Mouse (Mus musculus) kidney, adult 8-10 months (tissue): ENCODE data around the gene Dclre1b.

Experiments used
- DNase-seq, 2 experiments: peaks; one replicate each; pipeline ENCODE4 v3.0.0; 2022

Gene Dclre1b

DNA sequence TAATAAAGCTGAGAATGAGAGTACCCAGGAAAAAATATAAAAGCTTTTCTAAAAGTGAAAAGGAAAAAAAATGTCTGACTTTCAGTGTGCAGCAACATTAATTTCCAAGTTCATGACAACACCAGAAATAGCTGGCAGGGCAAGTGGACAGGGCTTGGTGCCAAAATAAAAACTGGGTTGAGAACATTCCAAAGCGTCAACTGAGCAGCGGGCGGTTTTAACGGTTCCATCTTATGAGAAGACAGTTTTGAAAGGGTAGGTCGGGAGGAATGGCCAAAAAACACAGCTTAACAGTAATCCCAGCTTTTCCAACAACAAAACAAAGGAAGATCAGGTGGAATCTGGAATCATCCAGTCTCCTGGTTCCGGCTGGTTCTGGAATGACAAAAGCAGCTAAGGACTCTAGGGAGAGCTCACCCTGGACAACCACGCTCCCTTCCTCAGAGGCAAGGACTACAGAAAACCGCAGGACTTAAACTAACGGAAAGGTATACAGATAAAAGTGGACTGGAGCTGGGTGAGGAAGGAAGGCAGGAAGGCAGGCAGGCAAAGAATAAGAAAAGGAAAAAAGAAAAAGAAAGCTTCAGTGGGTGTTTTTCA, 37.6 kb downstream of the Dclre1b start:
- peak; percentile 83 to 88 for DNase-seq

DNA sequence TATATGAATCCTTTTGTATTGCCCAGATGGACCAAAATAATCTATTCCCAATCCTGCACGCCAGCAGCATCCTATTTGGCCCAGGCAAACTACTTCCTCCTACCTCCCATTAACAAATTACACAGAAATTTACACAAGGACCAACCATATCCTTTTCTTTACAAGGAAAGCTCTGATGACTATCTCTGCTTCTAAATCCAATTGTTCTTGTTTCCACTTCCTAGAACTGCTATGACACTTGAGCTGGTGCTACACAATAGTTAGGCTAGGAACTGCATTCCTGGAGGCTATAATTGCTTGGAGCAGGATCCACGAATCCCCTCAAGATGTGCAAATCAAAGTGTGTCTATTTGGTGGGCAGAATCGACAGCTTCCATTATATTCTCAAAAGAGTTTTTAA, 42.5 kb downstream of the Dclre1b start:
- DNase-seq = no peak

DNA sequence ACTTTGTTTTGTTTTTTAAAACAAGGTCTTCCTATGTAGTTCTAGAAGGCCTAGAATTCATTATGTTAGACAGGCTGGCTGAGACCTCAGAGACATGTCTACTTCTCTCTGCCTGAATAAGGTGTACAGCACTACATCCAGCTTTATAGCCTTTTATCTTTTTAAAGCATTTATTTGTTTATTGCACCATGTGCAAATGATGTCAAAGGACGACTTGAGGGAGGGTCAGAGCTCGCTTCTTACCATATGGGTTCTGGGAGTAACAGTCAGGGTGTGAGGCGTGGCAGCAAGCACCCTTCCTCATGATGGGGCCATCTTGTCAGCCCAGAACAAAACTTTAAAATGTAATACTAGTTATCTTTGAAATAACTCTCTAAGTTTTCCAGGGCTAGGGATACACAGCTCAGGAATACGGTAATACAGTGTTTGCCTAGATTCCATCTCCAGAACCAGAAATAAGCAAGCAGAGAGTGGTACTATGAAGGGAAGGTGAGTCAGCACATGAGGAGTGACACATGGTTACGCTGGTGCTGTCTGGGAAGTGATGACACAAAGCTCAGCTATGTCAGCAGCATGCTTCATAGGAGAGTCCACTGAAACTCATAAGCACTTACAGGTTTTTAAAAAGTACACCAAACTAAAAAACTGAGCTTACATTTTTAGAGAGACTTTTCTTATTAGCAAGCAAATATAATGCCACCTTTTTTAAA, 49.8 kb downstream of the Dclre1b start:
- DNase-seq = no peak

DNA sequence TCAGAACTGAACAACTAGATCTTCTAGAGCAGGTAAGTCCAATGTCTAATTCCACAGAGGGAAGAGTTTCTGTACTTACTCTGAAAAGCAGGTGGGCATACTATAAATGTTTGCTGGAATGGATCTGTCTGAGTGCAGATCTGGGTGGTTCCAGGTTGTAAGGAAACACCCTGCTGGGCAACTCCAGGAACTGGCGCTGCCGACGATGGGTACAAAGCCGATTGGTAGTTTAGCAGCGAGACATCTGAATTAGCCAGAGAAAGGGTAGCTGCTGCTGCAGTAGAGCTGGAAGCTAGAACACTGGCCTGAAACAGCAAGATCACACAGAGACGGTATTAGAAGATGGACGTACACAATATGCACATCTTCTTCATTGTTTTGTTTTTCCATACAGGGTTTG, 50.8 kb downstream of the Dclre1b start:
- no peak for DNase-seq

DNA sequence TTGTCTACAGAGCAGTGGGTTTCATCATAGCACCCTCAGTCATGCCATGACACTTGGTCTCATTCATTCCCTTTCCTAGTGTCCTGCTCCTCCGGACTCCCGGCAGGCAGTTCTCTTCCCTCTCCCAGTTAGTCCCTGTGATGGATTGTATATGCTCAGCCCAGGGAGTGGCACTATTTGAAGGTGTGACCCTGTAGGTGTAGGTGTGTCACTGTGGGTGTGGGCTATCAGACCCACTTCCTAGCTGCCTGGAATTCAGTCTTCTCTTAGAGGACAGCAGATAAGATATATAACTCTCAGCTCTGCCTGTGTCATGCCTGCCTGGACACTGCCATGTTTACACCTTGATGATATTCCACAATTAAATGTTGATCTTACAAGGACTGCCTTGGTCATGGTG, 52.3 kb downstream of the Dclre1b start:
- DNase-seq = no peak

DNA sequence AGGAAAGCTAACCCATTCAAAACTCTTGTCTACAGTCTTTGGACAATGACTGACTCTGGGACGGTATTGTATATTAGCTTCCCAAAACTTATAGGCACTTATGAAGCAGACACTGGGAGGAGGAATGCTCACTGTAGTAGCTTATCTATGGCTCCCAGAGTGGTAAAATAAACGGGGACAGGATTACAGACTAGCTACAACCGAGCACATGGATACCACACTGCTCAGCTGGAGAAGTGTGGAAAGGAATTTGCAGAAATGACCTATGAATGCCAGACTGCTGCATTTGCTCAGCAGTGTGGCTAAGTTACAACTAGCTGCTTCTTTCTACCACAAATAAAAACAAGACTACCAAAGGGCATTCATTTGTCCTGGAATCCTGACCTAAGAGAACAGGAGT, 53.9 kb downstream of the Dclre1b start:
- DNase-seq = no peak

DNA sequence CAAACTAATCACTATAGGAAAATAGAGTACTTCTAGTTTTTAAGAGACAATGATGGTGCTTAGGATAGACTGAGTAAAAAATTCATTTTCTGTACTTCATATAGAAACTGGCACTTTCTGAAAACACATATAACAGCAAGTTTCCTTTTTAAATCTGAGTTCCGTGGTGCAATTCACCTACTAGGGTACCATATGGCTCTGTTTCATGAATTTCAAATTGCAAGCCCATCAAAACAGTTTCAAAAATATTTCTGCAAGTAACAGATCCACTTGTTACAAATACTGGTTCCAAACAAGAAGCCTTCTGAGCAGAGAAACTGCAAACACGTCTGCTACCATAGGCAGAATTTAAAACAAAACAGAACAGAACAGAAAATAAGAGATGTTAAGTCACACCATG, 57.7 kb downstream of the Dclre1b start:
- no peak for DNase-seq
